Mouse (Mus musculus): ENCODE data around the gene Ssna1.

The Ssna1 gene

GRCm38 (mm10) chr2:25289651-25290050 lies 17.4 kb upstream of the Ssna1 start, which contains the start of gene Lrrc26:
Gene Lrrc26, plus strand, starts transcription at chr2:25289915.
- peak; percentile 69 to 73 for DNase-seq

- DNase-seq, result no peak
These were observed 16.6 kb upstream of the Ssna1 start for GRCm38 (mm10) chr2:25288734-25289345.

GRCm38 (mm10) chr2:25287927-25288649 lies 15.8 kb upstream of the Ssna1 start, which contains the start of gene Tmem210:
Gene Tmem210, plus strand, starts transcription at chr2:25288145.
- no peak for DNase-seq

- peak; percentile 44 to 55 for DNase-seq
These were observed 14.8 kb upstream of the Ssna1 start for GRCm38 (mm10) chr2:25286837-25287636.

- DNase-seq, result no peak
These were observed 14.1 kb upstream of the Ssna1 start for GRCm38 (mm10) chr2:25286314-25286713.

GRCm38 (mm10) chr2:25285551-25285950 lies 13.3 kb upstream of the Ssna1 start:
- DNase-seq, result no peak

GRCm38 (mm10) chr2:25278928-25279882 lies 7.0 kb upstream of the Ssna1 start:
- DNase-seq, result peak; percentile 78 to 90

GRCm38 (mm10) chr2:25273010-25273409 lies 772 bp upstream of the Ssna1 start:
- no peak for DNase-seq

- no peak for DNase-seq
These were observed 277 bp upstream of the Ssna1 start for GRCm38 (mm10) chr2:25272515-25272914.

- no peak for DNase-seq
These were observed 4.4 kb downstream of the Ssna1 start for GRCm38 (mm10) chr2:25267746-25268309.

- no peak for DNase-seq
These were observed 5.0 kb downstream of the Ssna1 start for GRCm38 (mm10) chr2:25267241-25267640.

GRCm38 (mm10) chr2:25266720-25267119 lies 5.5 kb downstream of the Ssna1 start:
- peak; percentile 72 to 75 for DNase-seq

GRCm38 (mm10) chr2:25265897-25266656 lies 6.2 kb downstream of the Ssna1 start:
- peak in 1 of 2 experiments; percentile 51 for DNase-seq

GRCm38 (mm10) chr2:25264851-25265250 lies 7.4 kb downstream of the Ssna1 start:
- peak; percentile 90 to 92 for DNase-seq

GRCm38 (mm10) chr2:25264286-25264660 lies 8.0 kb downstream of the Ssna1 start:
- DNase-seq, result no peak

- no peak for DNase-seq
These were observed 8.5 kb downstream of the Ssna1 start for GRCm38 (mm10) chr2:25263623-25264285.

- DNase-seq, result peak in 1 of 2 experiments; percentile 29
These were observed 9.2 kb downstream of the Ssna1 start for GRCm38 (mm10) chr2:25262795-25263622.

GRCm38 (mm10) chr2:25262291-25262767 lies 9.9 kb downstream of the Ssna1 start, which contains the start of gene Tprn:
Gene Tprn, plus strand, starts transcription at chr2:25262618.
- DNase-seq, result peak; percentile 97 to 98

GRCm38 (mm10) chr2:25261870-25262269 lies 10.4 kb downstream of the Ssna1 start:
- DNase-seq, result no peak

Measured in kidney, adult 8-10 months (tissue).